Mouse (Mus musculus): ENCODE measurements around the gene Thap11.

GRCm38 (mm10) chr8:105811543-105811942 lies 43.4 kb upstream of the Thap11 start:
- no peak for TF ChIP-seq CTCF (conservative IDR thresholded peaks at IDR 0.05; ENCODE audit: low read length)
- no peak for TF ChIP-seq NANOG (IDR thresholded peaks at IDR 0.05; ENCODE audit: borderline replicate concordance, low read length)
- no peak for TF ChIP-seq POU5F1 (IDR thresholded peaks at IDR 0.05; ENCODE audit: borderline replicate concordance, low read length)

Measured in E14TG2a.4 (cell line).